Mouse (Mus musculus) CH12.LX (cell line): ENCODE data around the gene Gm20388. TPM values are rescaled to one million over a fixed set of nuclear protein-coding genes. Genes with fewer than 3 reads are reported as not detected.

Experiments used
- DNase-seq: peaks from one replicate; pipeline ENCODE4 v3.0.0-alpha.2; 2013; ENCODE audit errors: extremely low read depth
- H3K27ac ChIP-seq: 2 replicates; pipeline ENCODE4 v1.5.1; 2012; ENCODE audit warnings: low read depth, mild to moderate bottlenecking, control low read depth, moderate library complexity; ENCODE audit not compliant: insufficient read depth
- H3K27me3 ChIP-seq: replicated peaks from 2 replicates; pipeline ENCODE3; 2012; ENCODE audit warnings: inconsistent platforms
- H3K36me3 ChIP-seq, 2 experiments: replicated peaks in 1 of 2; 2 replicates each; pipeline versions ENCODE3 to v1.6.1; 2012; ENCODE audit warnings: inconsistent platforms in 1 of 2, low read length in 1 of 2, mild to moderate bottlenecking in 1 of 2, mixed read lengths in 1 of 2, moderate library complexity in 1 of 2; ENCODE audit not compliant: control insufficient read depth in 1 of 2, insufficient read depth in 1 of 2
- H3K4me1 ChIP-seq, 2 experiments: 2 replicates each; pipeline ENCODE4 v1.6.1; 2012; ENCODE audit warnings: inconsistent platforms in 1 of 2, moderate library complexity in 1 of 2; ENCODE audit not compliant: insufficient read depth in 2 of 2, control insufficient read depth in 1 of 2
- H3K4me2 ChIP-seq: 2 replicates; pipeline ENCODE4 v1.6.1; 2012; ENCODE audit warnings: low read depth, mild to moderate bottlenecking, control low read depth; ENCODE audit not compliant: poor library complexity, insufficient read depth, severe bottlenecking
- H3K4me3 ChIP-seq, 3 experiments: fragments of 150-350 bp in 1 of 3; sonication (generic) in 1 of 3; replicated peaks in 1 of 3; 2 replicates each; pipeline versions ENCODE3 to v1.5.1; 2011 to 2012; ENCODE audit warnings: low read depth in 2 of 3, low read length in 2 of 3, mild to moderate bottlenecking in 2 of 3, moderate library complexity in 2 of 3, control low read depth in 1 of 3, improper control_type of control experiment in 1 of 3, inconsistent platforms in 1 of 3, mixed read lengths in 1 of 3; ENCODE audit not compliant: poor library complexity in 1 of 3
- H3K79me2 ChIP-seq: replicated peaks from 2 replicates; pipeline ENCODE4 v1.6.1; 2012; ENCODE audit warnings: mild to moderate bottlenecking, moderate library complexity; ENCODE audit not compliant: control insufficient read depth, poor library complexity, insufficient read depth, severe bottlenecking; ENCODE audit errors: extremely low read depth
- H3K9ac ChIP-seq: 2 replicates; pipeline ENCODE4 v1.6.1; 2012; ENCODE audit warnings: low read depth, mild to moderate bottlenecking, control low read depth, moderate library complexity; ENCODE audit not compliant: insufficient read depth
- H3K9me3 ChIP-seq: replicated peaks from 2 replicates; pipeline ENCODE3; 2012; ENCODE audit warnings: low read length, inconsistent platforms, mixed read lengths
- CHD1 ChIP-seq: IDR thresholded peaks from 2 replicates; pipeline ENCODE4 v1.6.1; 2012; ENCODE audit warnings: low read depth, low read length, improper control_type of control experiment, inconsistent platforms
- CTCF ChIP-seq, 2 experiments: IDR thresholded peaks in 1 of 2; conservative IDR thresholded peaks in 1 of 2; 2 replicates each; pipeline ENCODE4 v1.5.1; 2011 to 2012; ENCODE audit warnings: low read depth in 2 of 2, low read length in 2 of 2, improper control_type of control experiment in 1 of 2, inconsistent platforms in 1 of 2, mild to moderate bottlenecking in 1 of 2, moderate library complexity in 1 of 2
- ELF1 ChIP-seq: IDR thresholded peaks from 2 replicates; pipeline ENCODE4 v1.6.1; 2014; ENCODE audit warnings: low read depth, mild to moderate bottlenecking, inconsistent platforms, low read length, improper control_type of control experiment
- MAX ChIP-seq: IDR thresholded peaks from 2 replicates; pipeline ENCODE4 v1.6.1; 2011; ENCODE audit warnings: low read length, improper control_type of control experiment
- RAD21 ChIP-seq: IDR thresholded peaks from 2 replicates; pipeline ENCODE4 v1.6.1; 2011; ENCODE audit warnings: low read depth, mild to moderate bottlenecking, low read length, improper control_type of control experiment, moderate library complexity
- SMC3 ChIP-seq: IDR thresholded peaks from 2 replicates; pipeline ENCODE4 v1.6.1; 2011; ENCODE audit warnings: low read depth, low read length, improper control_type of control experiment
- UBTF ChIP-seq: IDR thresholded peaks from 2 replicates; pipeline ENCODE4 v1.6.1; 2012; ENCODE audit warnings: low read depth, mild to moderate bottlenecking, inconsistent platforms, low read length, improper control_type of control experiment, moderate library complexity
- dilution Hi-C: fragments of 300-500 bp; cut with MboI; formaldehyde crosslinking; loops from 2 replicates; pipeline ENCODE4 v1.14.3; 2020; ENCODE audit warnings: low sequenced_read_pairs; ENCODE audit not compliant: extremely low pct_unique_long_range_greater_than_20kb, extremely low pct_ligation_motif_present
- in situ Hi-C: fragments of 300-500 bp; cut with MboI; formaldehyde crosslinking; loops from 3 replicates; pipeline ENCODE4 v1.14.3; 2019; ENCODE audit warnings: low sequenced_read_pairs, low pct_ligation_motif_present, low pct_unique_long_range_greater_than_20kb, mixed read lengths
- polyA plus RNA-seq: library from polyadenylated mRNA; unstranded; fragments of >175 nt; gene quantifications from 2 replicates; pipeline ENCODE4 v1.2.1, GENCODE M21; 2012; ENCODE audit warnings: low read depth; ENCODE audit not compliant: insufficient read length
- total RNA-seq, 2 experiments: library from RNA; depleted of rRNA; stranded (reverse); fragments of 300-350 nt in 1 of 2; fragments of >200 nt in 1 of 2; gene quantifications; 2 replicates each; pipeline ENCODE4 v1.2.3; 2012 to 2014

Gm20388 gene
- total and polyA plus RNA-seq, 3 experiments: 14.8 to 26.3 (median 22.2) TPM

DNA sequence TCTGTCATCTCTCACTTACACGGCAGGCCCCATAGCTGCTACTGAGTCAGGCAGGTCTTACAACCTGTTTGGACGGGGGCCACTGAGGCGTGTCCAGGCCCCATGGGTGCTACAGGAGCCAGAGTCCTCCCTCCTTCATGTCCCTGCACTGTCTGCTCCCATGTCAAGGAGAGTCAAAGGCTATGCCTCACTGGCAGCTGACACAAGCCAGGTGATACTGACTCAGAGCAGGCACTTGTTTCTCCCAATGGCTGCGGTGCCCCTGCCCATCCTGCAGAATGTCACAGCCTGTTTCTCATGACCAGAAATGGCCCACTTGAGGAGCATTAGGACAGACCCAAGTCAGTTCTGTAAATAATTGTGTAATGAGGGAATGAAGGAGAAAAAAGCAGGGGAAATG is 2229.8 kb downstream of the Gm20388 start:
- dilution Hi-C loops (no loop called here), in situ Hi-C loops (no loop called here)
- Histone ChIP-seq H3K27ac (no peak overlapping the region), H3K9ac (no peak overlapping the region), H3K27me3 (peaks cover 3% of the 10 kb centered on the region), H3K4me3 (no peak overlapping the region), H3K36me3 (no peaks in the 10 kb centered on the region), H3K4me2 (no peak overlapping the region), H3K79me2 (no peaks in the 10 kb centered on the region), H3K9me3 (peaks cover 1% of the 10 kb centered on the region), H3K4me1 (peaks cover 15 to 35% of the 10 kb centered on the region in 2 experiments)
- DNase-seq: no peak
- no peak for TF ChIP-seq MAX

- no peaks in the 10 kb centered on the region for H3K79me2 ChIP-seq
- TF ChIP-seq UBTF: no peak
- in situ Hi-C loops: no loop called here
- H3K9me3 ChIP-seq: no peaks in the 10 kb centered on the region
- no peaks in the 10 kb centered on the region for H3K36me3 ChIP-seq
- H3K4me1 ChIP-seq: peaks cover 16 to 37% of the 10 kb centered on the region in 2 experiments
- no peak overlapping the region for H3K4me3 ChIP-seq
- no peak overlapping the region for H3K27ac ChIP-seq
- dilution Hi-C loops: no loop called here
- H3K27me3 ChIP-seq: peaks cover 3% of the 10 kb centered on the region
- no peak overlapping the region for H3K9ac ChIP-seq
- no peak for DNase-seq
- no peak overlapping the region for H3K4me2 ChIP-seq
Observed at GRCm38 (mm10) chr8:122142428-122142827, 2231.8 kb downstream of the Gm20388 start.

GRCm38 (mm10) chr8:122143231-122143630 is 2232.6 kb downstream of the Gm20388 start:
- Histone ChIP-seq H3K27ac (no peak overlapping the region), H3K9ac (no peak overlapping the region), H3K27me3 (peaks cover 3% of the 10 kb centered on the region), H3K9me3 (no peaks in the 10 kb centered on the region), H3K4me2 (no peak overlapping the region), H3K4me3 (no peak overlapping the region), H3K4me1 (peaks cover 17 to 45% of the 10 kb centered on the region in 2 experiments), H3K36me3 (no peaks in the 10 kb centered on the region), H3K79me2 (no peaks in the 10 kb centered on the region)
- DNase-seq: no peak
- in situ Hi-C loops: no loop called here
- dilution Hi-C loops: no loop called here
- TF ChIP-seq ELF1: 0 out of 2 replicates have a peak, but pooled peaks have one; percentile 14
- TF ChIP-seq RAD21: peak; percentile 32
- TF ChIP-seq SMC3: peak; percentile 16; the same call in 1 of the 2 replicates
- no peak for TF ChIP-seq MAX
- peak in 1 of 2 experiments; percentile 68; a peak in 2 of 4 replicates for TF ChIP-seq CTCF (conservative IDR thresholded peaks at IDR 0.05 in 1 of 2, IDR thresholded peaks at IDR 0.05 in 1 of 2; ENCODE audit: low read depth in 2 of 2, low read length in 2 of 2)
- no peak for TF ChIP-seq CHD1
